Mouse (Mus musculus) midbrain, embryonic 13.5 days (tissue): ENCODE measurements around the gene Ptprt. TPM values are rescaled to one million over a fixed set of nuclear protein-coding genes. Genes with fewer than 3 reads are reported as not detected.

Source experiments
- ATAC-seq: fragments of 200-750 bp; cut with Nextera tagmentation; 2 replicates; pipeline ENCODE4 v1.8.0; 2017; ENCODE audit warnings: mild to moderate bottlenecking, moderate TSS enrichment, moderate library complexity
- H3K27ac ChIP-seq: fragments of 300-500 bp; sonication (generic); 2 replicates; pipeline ENCODE4 v1.5.1; 2015; ENCODE audit warnings: inconsistent platforms, mild to moderate bottlenecking, moderate library complexity
- H3K27me3 ChIP-seq: fragments of 300-500 bp; sonication (generic); 2 replicates; pipeline ENCODE4 v1.6.1; 2015; ENCODE audit warnings: mild to moderate bottlenecking, inconsistent platforms
- H3K36me3 ChIP-seq: fragments of 300-500 bp; sonication (generic); 2 replicates; pipeline ENCODE4 v1.6.1; 2015; ENCODE audit warnings: mild to moderate bottlenecking, inconsistent platforms
- H3K4me1 ChIP-seq: fragments of 300-500 bp; sonication (generic); replicated peaks from 2 replicates; pipeline ENCODE4 v1.6.1; 2015; ENCODE audit warnings: inconsistent platforms
- H3K4me2 ChIP-seq: fragments of 300-500 bp; sonication (generic); replicated peaks from 2 replicates; pipeline ENCODE4 v1.6.1; 2015; ENCODE audit warnings: moderate library complexity, mild to moderate bottlenecking, inconsistent platforms
- H3K4me3 ChIP-seq: fragments of 300-500 bp; sonication (generic); replicated peaks from 2 replicates; pipeline ENCODE4 v1.5.1; 2015; ENCODE audit warnings: mild to moderate bottlenecking, inconsistent platforms
- H3K9ac ChIP-seq: fragments of 300-500 bp; sonication (generic); replicated peaks from 2 replicates; pipeline ENCODE4 v1.6.1; 2015; ENCODE audit warnings: mild to moderate bottlenecking, inconsistent platforms
- H3K9me3 ChIP-seq: fragments of 300-500 bp; sonication (generic); 2 replicates; pipeline ENCODE4 v1.6.1; 2016; ENCODE audit warnings: mild to moderate bottlenecking, inconsistent platforms
- WGBS: fragments of 180-500 bp; shearing (Covaris S2); methylation state at CpG from one replicate; pipeline ENCODE4 v1.1.7; 2015; 5-methylcytosine and 5-hydroxymethylcytosine counted together
- polyA plus RNA-seq: library from polyadenylated mRNA; unstranded; fragments of >200 nt; fragmentation: Nextera tagmentation; extraction: Ambion mirVana; gene quantifications from 2 replicates; pipeline ENCODE4 v1.2.1, GENCODE M21; 2015

Gene Ptprt
- polyA plus RNA-seq, 1 experiment from 2014 or later = 7.5 TPM

DNA sequence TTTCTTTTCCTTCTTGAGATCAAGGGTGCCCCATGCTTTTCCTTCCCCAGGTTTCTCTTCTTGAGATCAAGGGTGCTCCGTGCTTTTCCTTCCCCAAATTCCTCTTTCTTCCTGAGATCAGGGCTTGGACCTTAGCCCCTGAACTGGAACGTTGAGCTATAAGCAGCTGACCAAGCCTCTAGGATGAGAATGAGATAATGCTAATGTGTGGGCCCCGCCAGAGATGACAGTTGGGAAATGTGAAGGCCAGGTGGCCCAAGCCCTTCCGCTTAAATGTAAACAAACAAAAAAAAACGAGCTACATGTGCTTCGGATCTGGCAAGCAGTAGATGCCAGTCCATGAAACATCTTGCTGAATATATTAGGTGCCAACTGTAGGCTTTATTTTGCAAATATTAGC is 266.3 kb downstream of the Ptprt start:
- Histone ChIP-seq H3K4me3 (no peak overlapping the region), H3K4me2 (no peak overlapping the region), H3K27me3 (no peaks in the 10 kb centered on the region), H3K36me3 (no peaks in the 10 kb centered on the region), H3K4me1 (0 out of 2 replicates have a peak, but pooled peaks cover 3% of the 10 kb centered on the region), H3K27ac (no peak overlapping the region), H3K9me3 (no peaks in the 10 kb centered on the region), H3K9ac (no peak overlapping the region)
- ATAC-seq = no peak
- WGBS = 82% methylated on average over 6 of the region's 6 CpGs

DNA sequence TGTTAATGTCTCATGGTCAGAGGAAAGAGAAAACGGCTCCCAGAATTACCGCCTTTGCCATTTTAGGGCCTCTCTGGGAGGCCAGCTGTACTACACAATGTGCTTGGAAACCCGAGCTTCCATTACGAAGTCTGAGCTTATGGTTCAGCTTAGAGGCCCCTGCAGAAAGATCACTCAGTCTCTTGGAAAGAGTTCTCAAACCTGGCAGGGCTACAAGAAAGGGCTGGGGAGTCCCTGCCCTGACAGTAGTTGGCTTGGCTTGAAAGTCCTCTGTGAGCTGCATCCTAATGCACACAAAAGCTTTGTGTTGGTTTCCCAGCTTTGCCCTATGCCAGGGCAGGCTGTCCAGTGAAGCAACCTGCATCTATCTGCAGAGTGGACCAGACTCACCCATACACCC is 269.1 kb downstream of the Ptprt start:
- Histone ChIP-seq H3K36me3 (no peaks in the 10 kb centered on the region), H3K27ac (no peak overlapping the region), H3K9ac (no peak overlapping the region), H3K4me2 (no peak overlapping the region), H3K9me3 (no peaks in the 10 kb centered on the region), H3K4me1 (no peaks in the 10 kb centered on the region), H3K27me3 (no peaks in the 10 kb centered on the region), H3K4me3 (no peak overlapping the region)
- WGBS = 71% methylated on average over 4 of the region's 4 CpGs
- no peak for ATAC-seq

GRCm38 (mm10) chr2:162377309-162377708 is 283.6 kb downstream of the Ptprt start:
- 33% methylated on average over 7 of the region's 7 CpGs for WGBS
- Histone ChIP-seq H3K9me3 (no peaks in the 10 kb centered on the region), H3K4me2 (no peak overlapping the region), H3K36me3 (no peaks in the 10 kb centered on the region), H3K4me1 (0 out of 2 replicates have a peak, but pooled peaks cover 6% of the 10 kb centered on the region), H3K27me3 (no peaks in the 10 kb centered on the region), H3K27ac (0 out of 2 replicates have a peak overlapping the region, but pooled peaks have one; percentile 8), H3K4me3 (no peak overlapping the region), H3K9ac (no peak overlapping the region)
- peak; percentile 73; the same call in 1 of the 2 replicates for ATAC-seq

DNA sequence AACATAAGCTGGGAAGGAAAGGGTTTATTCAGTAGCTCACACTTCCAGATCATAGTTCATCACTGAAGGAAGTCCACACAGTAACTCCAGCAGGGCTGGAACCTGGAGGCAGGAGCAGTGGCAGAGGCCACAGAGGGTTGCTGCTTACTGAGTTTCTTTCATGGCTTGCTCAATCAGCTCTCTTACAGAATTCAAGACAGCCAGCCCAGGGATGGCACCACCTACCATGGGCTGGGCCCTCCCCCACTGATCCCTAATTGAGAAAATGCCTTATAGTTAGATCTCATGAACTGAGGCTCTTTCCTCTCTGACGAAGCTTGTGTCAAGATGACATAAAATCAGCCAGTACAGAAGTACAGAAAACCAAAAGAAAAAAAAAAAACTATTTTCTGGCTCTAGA is 311.9 kb downstream of the Ptprt start:
- Histone ChIP-seq H3K27ac (no peak overlapping the region), H3K4me3 (no peak overlapping the region), H3K27me3 (no peaks in the 10 kb centered on the region), H3K9me3 (no peaks in the 10 kb centered on the region), H3K4me2 (no peak overlapping the region), H3K4me1 (peaks cover 5% of the 10 kb centered on the region), H3K9ac (no peak overlapping the region), H3K36me3 (no peaks in the 10 kb centered on the region)
- WGBS = 57% methylated on average over 1 of the region's 1 CpGs
- ATAC-seq = no peak

DNA sequence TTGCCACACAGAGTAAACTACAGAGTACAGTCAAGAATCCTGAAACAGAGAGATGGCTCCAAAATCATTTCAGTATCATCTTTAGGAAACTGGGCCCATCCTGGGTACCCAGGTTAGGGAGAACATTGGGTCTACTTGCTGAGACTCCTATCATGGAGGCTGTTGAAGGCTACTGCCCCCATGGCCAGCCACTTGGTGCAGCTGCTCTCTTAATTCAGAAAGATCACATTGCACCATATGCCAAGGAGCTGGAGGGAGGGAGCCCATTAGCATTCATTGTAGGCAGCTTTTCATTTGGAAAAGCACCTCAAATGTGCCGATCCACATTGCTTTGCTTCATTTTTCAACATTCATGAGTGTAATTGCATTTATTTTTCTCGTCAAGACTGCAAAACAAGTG is 319.1 kb downstream of the Ptprt start:
- H3K4me3 ChIP-seq = no peak overlapping the region
- H3K4me1 ChIP-seq = 0 out of 2 replicates have a peak, but pooled peaks cover 6% of the 10 kb centered on the region
- H3K27ac ChIP-seq = no peak overlapping the region
- no peaks in the 10 kb centered on the region for H3K27me3 ChIP-seq
- H3K4me2 ChIP-seq = no peak overlapping the region
- WGBS = 64% methylated on average over 2 of the region's 2 CpGs
- no peak overlapping the region for H3K9ac ChIP-seq
- no peaks in the 10 kb centered on the region for H3K36me3 ChIP-seq
- no peaks in the 10 kb centered on the region for H3K9me3 ChIP-seq
- ATAC-seq = no peak

DNA sequence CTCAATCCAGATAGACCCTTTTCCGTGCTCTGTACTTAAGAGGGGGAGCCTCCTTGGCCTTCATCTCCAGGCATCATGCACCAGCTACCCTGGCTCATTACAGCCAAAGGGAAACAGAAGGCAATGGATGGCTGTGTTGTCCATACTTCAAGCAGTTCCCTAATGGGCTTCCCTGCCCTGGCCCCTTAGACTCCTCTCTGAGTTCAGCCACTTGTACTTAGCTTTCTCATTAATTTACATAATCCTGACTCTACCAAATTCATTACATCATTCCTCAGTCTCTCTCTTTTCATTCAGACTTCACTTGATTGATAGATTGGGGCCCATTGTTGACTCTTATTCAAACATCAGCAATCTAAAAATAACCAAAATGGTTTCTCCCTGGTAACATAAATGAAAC is 320.7 kb downstream of the Ptprt start:
- H3K36me3 ChIP-seq = no peaks in the 10 kb centered on the region
- ATAC-seq = no peak
- H3K4me3 ChIP-seq = no peak overlapping the region
- H3K27ac ChIP-seq = no peak overlapping the region
- H3K27me3 ChIP-seq = no peaks in the 10 kb centered on the region
- H3K4me2 ChIP-seq = no peak overlapping the region
- H3K9me3 ChIP-seq = no peaks in the 10 kb centered on the region
- no peak overlapping the region for H3K9ac ChIP-seq
- H3K4me1 ChIP-seq = 0 out of 2 replicates have a peak, but pooled peaks cover 6% of the 10 kb centered on the region
- WGBS = 58% methylated on average over 1 of the region's 1 CpGs

GRCm38 (mm10) chr2:162332066-162332683 is 328.8 kb downstream of the Ptprt start:
- H3K9ac ChIP-seq = no peak overlapping the region
- ATAC-seq = 0 out of 2 replicates have a peak, but pooled peaks have one; percentile 27
- no peaks in the 10 kb centered on the region for H3K27me3 ChIP-seq
- H3K27ac ChIP-seq = no peak overlapping the region
- no peaks in the 10 kb centered on the region for H3K9me3 ChIP-seq
- peaks cover 17% of the 10 kb centered on the region for H3K4me1 ChIP-seq
- H3K36me3 ChIP-seq = no peaks in the 10 kb centered on the region
- WGBS = 27% methylated on average over 5 of the region's 5 CpGs
- no peak overlapping the region for H3K4me2 ChIP-seq
- H3K4me3 ChIP-seq = no peak overlapping the region

DNA sequence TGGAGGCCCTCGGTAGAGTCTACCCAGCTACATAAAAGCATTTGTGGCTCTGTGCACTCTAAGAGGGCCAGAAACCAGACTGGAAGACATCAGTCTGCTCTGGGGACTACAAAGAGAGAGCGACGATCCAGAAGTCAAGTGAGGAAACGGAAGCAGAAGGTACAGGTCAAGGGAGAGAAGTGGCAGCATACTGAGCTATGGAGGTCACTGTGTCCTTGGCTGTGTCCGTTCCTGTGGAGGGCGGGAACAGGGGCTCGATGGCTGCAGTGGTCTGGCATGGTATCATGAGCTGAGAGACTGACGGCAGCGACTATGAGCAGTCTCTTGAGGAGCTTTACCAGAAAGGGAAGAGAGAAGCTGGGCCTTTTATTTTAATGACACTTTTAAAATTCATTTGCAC is 331.5 kb downstream of the Ptprt start:
- Histone ChIP-seq H3K27ac (no peak overlapping the region), H3K9me3 (no peaks in the 10 kb centered on the region), H3K36me3 (no peaks in the 10 kb centered on the region), H3K4me1 (peaks cover 25% of the 10 kb centered on the region), H3K9ac (no peak overlapping the region), H3K4me3 (no peak overlapping the region), H3K27me3 (no peaks in the 10 kb centered on the region), H3K4me2 (no peak overlapping the region)
- 91% methylated on average over 9 of the region's 9 CpGs for WGBS
- ATAC-seq = no peak

DNA sequence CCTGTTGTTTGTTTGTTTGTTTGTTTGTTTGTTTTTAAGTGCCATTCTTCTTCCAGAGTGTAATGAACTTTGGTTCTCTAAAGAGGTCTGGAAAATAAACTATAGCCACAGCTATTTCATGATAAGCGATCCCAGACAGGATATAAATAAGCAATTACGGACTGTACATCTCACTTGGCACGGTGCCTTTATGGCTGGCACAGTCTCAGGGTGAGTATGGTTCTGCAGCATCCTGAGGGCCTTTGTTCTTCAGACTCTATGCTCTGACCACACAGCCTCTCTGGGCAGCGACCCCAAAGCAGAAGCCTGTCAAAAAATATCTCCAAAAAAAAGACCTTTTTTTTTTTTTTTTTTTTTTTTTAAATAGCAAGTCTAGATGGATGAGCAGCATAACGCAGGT is 338.5 kb downstream of the Ptprt start:
- Histone ChIP-seq H3K4me3 (no peak overlapping the region), H3K4me2 (no peak overlapping the region), H3K36me3 (no peaks in the 10 kb centered on the region), H3K9me3 (no peaks in the 10 kb centered on the region), H3K4me1 (peaks cover 8% of the 10 kb centered on the region), H3K27me3 (no peaks in the 10 kb centered on the region), H3K27ac (no peak overlapping the region), H3K9ac (no peak overlapping the region)
- ATAC-seq = no peak
- 83% methylated on average over 5 of the region's 5 CpGs for WGBS

DNA sequence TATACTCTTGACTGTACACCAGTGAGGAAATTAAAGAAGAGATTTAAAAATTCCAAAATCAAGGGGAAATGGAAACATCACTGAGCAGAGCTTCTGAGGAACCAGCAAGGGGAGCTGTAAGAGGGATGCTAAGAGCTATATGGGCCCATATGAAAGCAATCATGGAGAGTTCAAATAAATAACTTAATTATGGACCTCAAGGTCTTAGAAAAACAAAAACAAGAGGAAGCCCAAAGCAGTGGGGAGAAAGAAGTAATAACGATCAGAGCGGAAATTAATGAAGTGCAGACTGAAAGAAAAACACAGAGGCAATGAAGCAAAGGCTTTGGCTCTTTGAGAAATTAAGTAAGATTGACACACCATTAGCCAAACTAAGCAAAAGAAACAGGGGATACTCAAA is 353.0 kb downstream of the Ptprt start:
- 76% methylated on average over 2 of the region's 2 CpGs for WGBS

GRCm38 (mm10) chr2:162294070-162294469 is 366.9 kb downstream of the Ptprt start:
- H3K36me3 ChIP-seq = no peaks in the 10 kb centered on the region
- no peaks in the 10 kb centered on the region for H3K27me3 ChIP-seq
- H3K9me3 ChIP-seq = no peaks in the 10 kb centered on the region
- ATAC-seq = no peak
- H3K4me3 ChIP-seq = no peak overlapping the region
- H3K9ac ChIP-seq = no peak overlapping the region
- WGBS = 93% methylated on average over 2 of the region's 2 CpGs
- H3K27ac ChIP-seq = no peak overlapping the region
- no peaks in the 10 kb centered on the region for H3K4me1 ChIP-seq
- H3K4me2 ChIP-seq = no peak overlapping the region

More for the DNA sequence above, 353.0 kb downstream of the Ptprt start:
- Histone ChIP-seq H3K4me1 (no peaks in the 10 kb centered on the region), H3K4me2 (no peak overlapping the region), H3K9ac (no peak overlapping the region), H3K36me3 (no peaks in the 10 kb centered on the region), H3K27me3 (no peaks in the 10 kb centered on the region), H3K9me3 (no peaks in the 10 kb centered on the region), H3K27ac (no peak overlapping the region), H3K4me3 (no peak overlapping the region)
- ATAC-seq = no peak

GRCm38 (mm10) chr2:162282606-162283005 is 378.3 kb downstream of the Ptprt start:
- Histone ChIP-seq H3K4me2 (no peak overlapping the region), H3K9me3 (no peaks in the 10 kb centered on the region), H3K4me1 (peaks cover 8% of the 10 kb centered on the region), H3K9ac (no peak overlapping the region), H3K4me3 (no peak overlapping the region), H3K27ac (peak overlapping the region; percentile 41; the same call in 1 of the 2 replicates), H3K36me3 (no peaks in the 10 kb centered on the region), H3K27me3 (no peaks in the 10 kb centered on the region)
- 83% methylated on average over 4 of the region's 4 CpGs for WGBS
- no peak for ATAC-seq

DNA sequence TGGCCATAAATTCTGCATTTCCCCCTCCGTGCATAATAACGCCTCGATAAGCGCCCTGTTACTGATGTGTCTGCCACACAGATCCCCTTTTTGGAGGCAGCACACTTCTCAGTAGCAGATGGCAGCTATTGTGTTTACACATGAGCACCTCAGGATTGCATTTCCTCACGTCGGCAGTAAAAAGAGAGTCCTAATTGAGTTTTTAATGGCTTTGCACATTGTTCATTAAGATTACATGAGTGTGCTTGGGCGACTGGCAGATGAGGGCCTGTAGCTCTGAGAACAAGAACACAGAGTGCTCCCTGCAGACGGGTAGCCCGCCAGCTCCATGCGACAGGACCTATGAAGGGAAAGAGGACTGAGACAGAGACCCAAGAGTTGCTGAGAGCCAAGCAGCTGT is 378.8 kb downstream of the Ptprt start:
- Histone ChIP-seq H3K4me3 (no peak overlapping the region), H3K9me3 (no peaks in the 10 kb centered on the region), H3K4me1 (peaks cover 8% of the 10 kb centered on the region), H3K9ac (no peak overlapping the region), H3K27me3 (no peaks in the 10 kb centered on the region), H3K36me3 (no peaks in the 10 kb centered on the region), H3K4me2 (peak overlapping the region; percentile 11; the same call in 1 of the 2 replicates), H3K27ac (peak overlapping the region; percentile 41; the same call in 1 of the 2 replicates)
- ATAC-seq = peak; percentile 86
- WGBS = 30% methylated on average over 10 of the region's 10 CpGs
